Comparison of ENCODE assay signal across 15 mouse cellular contexts in genomic region chr4:148481557-148482168, GRCm38 (mm10).
"Had no signal": no experiment of that assay in that cellular context is flagged by ENCODE, and none has a peak within 500 bp of the region (broad histone marks: within the 10 kb centered on the region; RNA-seq: fewer than 3 reads in every experiment).

No protein-coding gene starts in this region.

- DNase-seq: kidney, adult 18-20 months; kidney, postnatal 10 days; kidney, postnatal 4 days; left cerebral cortex, postnatal 4 days; lung, embryonic 14.5 days; lung, postnatal 10 days; lung, postnatal 4 days; spleen, adult 18-20 months; thymus, postnatal 36 days had no signal

- H3K4me2 ChIP-seq: limb, embryonic 15.5 days; liver, embryonic 12.5 days; lung, embryonic 14.5 days; neural tube, embryonic 15.5 days; stomach, embryonic 15.5 days had no signal

- H3K4me1 ChIP-seq: limb, embryonic 15.5 days; liver, embryonic 12.5 days; neural tube, embryonic 15.5 days; stomach, embryonic 15.5 days had no signal

- H3K27me3 ChIP-seq: limb, embryonic 15.5 days; liver, embryonic 12.5 days; neural tube, embryonic 15.5 days; stomach, embryonic 15.5 days had no signal

- H3K27ac ChIP-seq: layer of hippocampus, adult 2 months; limb, embryonic 15.5 days; liver, embryonic 12.5 days; neural tube, embryonic 15.5 days; stomach, embryonic 15.5 days had no signal

- H3K9ac ChIP-seq: limb, embryonic 15.5 days; liver, embryonic 12.5 days; lung, embryonic 14.5 days; neural tube, embryonic 15.5 days; stomach, embryonic 15.5 days had no signal

- H3K4me3 ChIP-seq: layer of hippocampus, adult 2 months; limb, embryonic 15.5 days; liver, embryonic 12.5 days; myocyte; neural tube, embryonic 15.5 days; stomach, embryonic 15.5 days had no signal

- ATAC-seq: liver, embryonic 12.5 days had no signal

- H3K9me3 ChIP-seq: limb, embryonic 15.5 days; liver, embryonic 12.5 days; neural tube, embryonic 15.5 days; stomach, embryonic 15.5 days had no signal
